Mouse (Mus musculus): Measurements from ENCODE around the gene Elmo3.

Gene Elmo3

GRCm38 (mm10) chr8:105305211-105306145 lies at the start of gene Elmo3:
TSS of gene Elmo3 (plus strand) at chr8:105305601.
- in situ Hi-C loops (cut with MboI, MseI): no loop called here

GRCm38 (mm10) chr8:105257318-105258114 lies 47.9 kb upstream of the Elmo3 start:
- in situ Hi-C loops (cut with MboI, MseI): loop anchor here (25.0 kb wide), 1 partner anchor 620 kb away; the partner anchor contains the start of genes Ciao2b and Rrad

GRCm38 (mm10) chr8:105258911-105259720 lies 46.3 kb upstream of the Elmo3 start:
- in situ Hi-C loops (cut with MboI, MseI): loop anchor here (25.0 kb wide), 1 partner anchor 622 kb away; the partner anchor contains the start of genes Ciao2b and Rrad

- in situ Hi-C loops (cut with MboI, MseI): loop anchor here (25.0 kb wide), 1 partner anchor 623 kb away; the partner anchor contains the start of genes Ciao2b and Rrad
Measured at GRCm38 (mm10) chr8:105259721-105260320, 45.6 kb upstream of the Elmo3 start.

GRCm38 (mm10) chr8:105260371-105261099 lies 44.9 kb upstream of the Elmo3 start:
- in situ Hi-C loops (cut with MboI, MseI): loop anchor here (25.0 kb wide), 1 partner anchor 623 kb away; the partner anchor contains the start of genes Ciao2b and Rrad

- in situ Hi-C loops (cut with MboI, MseI): loop anchor here (25.0 kb wide), 1 partner anchor 624 kb away; the partner anchor contains the start of genes Ciao2b and Rrad
Measured at GRCm38 (mm10) chr8:105261326-105261980, 43.9 kb upstream of the Elmo3 start.

- in situ Hi-C loops (cut with MboI, MseI): loop anchor here (25.0 kb wide), 1 partner anchor 626 kb away; the partner anchor contains the start of genes Ciao2b and Rrad
Measured at GRCm38 (mm10) chr8:105263244-105263912, 42.0 kb upstream of the Elmo3 start.

GRCm38 (mm10) chr8:105264024-105264982 lies 41.1 kb upstream of the Elmo3 start, which contains the start of the genes Tradd and Fbxl8:
TSS of gene Tradd (minus strand) at chr8:105264609.
TSS of gene Fbxl8 (plus strand) at chr8:105264648.
- in situ Hi-C loops (cut with MboI, MseI): loop anchor here (25.0 kb wide), 1 partner anchor 627 kb away; the partner anchor contains the start of genes Ciao2b and Rrad

- in situ Hi-C loops (cut with MboI, MseI): loop anchor here (25.0 kb wide), 1 partner anchor 628 kb away; the partner anchor contains the start of genes Ciao2b and Rrad
Measured at GRCm38 (mm10) chr8:105265128-105265527, 40.3 kb upstream of the Elmo3 start.

- in situ Hi-C loops (cut with MboI, MseI): loop anchor here (25.0 kb wide), 1 partner anchor 629 kb away; the partner anchor contains the start of genes Ciao2b and Rrad
Measured at GRCm38 (mm10) chr8:105266775-105267174, 38.6 kb upstream of the Elmo3 start.

GRCm38 (mm10) chr8:105268342-105269074 lies 36.9 kb upstream of the Elmo3 start:
- in situ Hi-C loops (cut with MboI, MseI): loop anchor here (25.0 kb wide), 1 partner anchor 631 kb away; the partner anchor contains the start of genes Ciao2b and Rrad

- in situ Hi-C loops (cut with MboI, MseI): loop anchor here (25.0 kb wide), 1 partner anchor 632 kb away; the partner anchor contains the start of genes Ciao2b and Rrad
Measured at GRCm38 (mm10) chr8:105269075-105269458, 36.3 kb upstream of the Elmo3 start.

- in situ Hi-C loops (cut with MboI, MseI): loop anchor here (25.0 kb wide), 1 partner anchor 632 kb away; the partner anchor contains the start of genes Ciao2b and Rrad
Measured at GRCm38 (mm10) chr8:105269461-105269947, 35.9 kb upstream of the Elmo3 start, which contains the start of gene Hsf4. TSS of gene Hsf4 (plus strand) at chr8:105269801.

GRCm38 (mm10) chr8:105270101-105270915 lies 35.1 kb upstream of the Elmo3 start:
- in situ Hi-C loops (cut with MboI, MseI): loop anchor here (25.0 kb wide), 1 partner anchor 633 kb away; the partner anchor contains the start of genes Ciao2b and Rrad

- in situ Hi-C loops (cut with MboI, MseI): loop anchor here (25.0 kb wide), 1 partner anchor 634 kb away; the partner anchor contains the start of genes Ciao2b and Rrad
Measured at GRCm38 (mm10) chr8:105270916-105271186, 34.5 kb upstream of the Elmo3 start.
